14 mouse cellular contexts compared by ENCODE assay signal in the genomic region with DNA sequence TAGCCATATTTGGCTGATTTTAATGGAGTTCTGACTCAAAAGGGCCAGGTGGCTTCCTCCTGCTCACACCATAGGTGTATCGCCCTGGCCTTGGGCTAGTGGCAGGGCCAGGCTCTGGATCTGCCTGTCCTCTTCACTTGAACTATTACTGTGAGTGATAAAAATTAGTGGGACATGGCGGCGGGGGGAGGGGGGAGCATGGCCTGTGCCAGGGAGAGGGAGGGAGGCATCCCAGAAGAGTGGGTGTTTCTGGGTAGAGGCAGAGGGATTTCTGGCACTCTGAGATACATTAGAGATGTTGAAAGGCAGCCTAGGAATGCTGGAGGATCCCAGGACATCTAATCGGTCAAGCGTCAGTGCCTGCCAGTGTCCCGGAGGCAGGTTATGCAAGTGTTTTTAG.
"Had no signal": no experiment of that assay in that cellular context is flagged by ENCODE, and none has a peak within 500 bp of the region (broad histone marks: within the 10 kb centered on the region; RNA-seq: fewer than 3 reads in every experiment).

No protein-coding gene starts in this region.

- DNase-seq: lung, adult 18-20 months; lung, embryonic 14.5 days; lung, postnatal 10 days; lung, postnatal 4 days; right cerebral cortex, postnatal 14 days; thymus, adult 2 months; thymus, postnatal 25 days; thymus, postnatal 4 days had no signal

- H3K9me3 ChIP-seq: midbrain, embryonic 13.5 days; midbrain, embryonic 15.5 days; neural tube, embryonic 12.5 days; stomach, embryonic 15.5 days had no signal

- H3K36me3 ChIP-seq: midbrain, embryonic 13.5 days; midbrain, embryonic 15.5 days; neural tube, embryonic 12.5 days; stomach, embryonic 15.5 days had no signal

- H3K4me3 ChIP-seq: midbrain, embryonic 13.5 days; midbrain, embryonic 15.5 days; neural tube, embryonic 12.5 days; stomach, embryonic 15.5 days had no signal

- H3K27ac ChIP-seq: midbrain, embryonic 13.5 days; midbrain, embryonic 15.5 days; neural tube, embryonic 12.5 days; stomach, embryonic 15.5 days; stomach, postnatal 0 days had no signal

- H3K4me2 ChIP-seq: lung, embryonic 14.5 days; midbrain, embryonic 11.5 days; midbrain, embryonic 13.5 days; midbrain, embryonic 15.5 days; neural tube, embryonic 12.5 days; stomach, embryonic 15.5 days had no signal

- H3K4me1 ChIP-seq: stomach, embryonic 15.5 days had no signal

- H3K27me3 ChIP-seq: midbrain, embryonic 13.5 days; midbrain, embryonic 15.5 days; neural tube, embryonic 12.5 days; stomach, embryonic 15.5 days had no signal

- H3K9ac ChIP-seq: lung, embryonic 14.5 days; midbrain, embryonic 13.5 days; midbrain, embryonic 15.5 days; neural tube, embryonic 12.5 days; stomach, embryonic 15.5 days had no signal

- ATAC-seq: midbrain, embryonic 13.5 days; midbrain, embryonic 15.5 days had no signal
